Mouse (Mus musculus) ovary, postnatal 14 days (tissue): Measurements from ENCODE around the gene Nfam1.

Source experiments
- DNase-seq: peaks from one replicate; pipeline ENCODE4 v3.0.0; 2022; ENCODE audit warnings: low spot score

The Nfam1 gene

DNA sequence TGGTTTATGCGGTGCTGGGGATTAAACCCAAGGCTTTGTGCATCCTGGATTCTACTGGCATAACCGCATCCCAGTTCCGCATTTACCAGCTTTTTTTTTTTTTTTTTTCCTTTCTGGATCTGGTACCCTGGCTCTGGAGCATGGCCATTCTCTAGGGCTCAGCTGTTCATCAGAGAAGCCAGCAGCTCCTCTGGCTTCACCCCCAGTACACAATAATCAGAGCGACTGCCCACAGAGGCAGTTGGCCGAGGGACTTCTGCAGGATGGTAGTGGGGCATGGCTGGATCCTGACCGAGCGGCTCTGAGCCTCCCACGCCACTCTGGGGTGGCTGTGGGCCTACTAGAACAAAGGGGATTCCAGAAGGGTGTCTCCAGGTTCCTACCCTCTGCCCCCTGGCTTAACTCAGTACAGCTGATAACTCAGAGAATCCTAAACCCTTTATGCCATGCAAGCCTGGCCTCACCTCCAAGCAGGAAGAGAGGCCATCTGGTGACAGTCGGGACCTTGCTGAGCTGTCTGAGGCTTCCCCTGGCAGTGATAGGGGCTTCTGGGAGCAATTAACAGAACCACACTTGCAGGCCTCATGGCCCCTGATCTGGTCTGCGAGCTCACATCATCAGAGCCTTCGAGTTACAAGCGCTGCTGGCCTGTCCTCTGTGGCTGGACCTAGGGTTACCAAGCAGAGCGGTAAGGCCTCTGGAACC lies 40.9 kb downstream of the Nfam1 start:
- no peak for DNase-seq

GRCm38 (mm10) chr15:82989190-82989704 lies 43.9 kb downstream of the Nfam1 start:
- DNase-seq = no peak

- DNase-seq = peak; percentile 91
Measured at GRCm38 (mm10) chr15:82987732-82988112, 45.4 kb downstream of the Nfam1 start, which contains the start of gene Tcf20. Gene Tcf20 (minus strand): TSS chr15:82987872.

DNA sequence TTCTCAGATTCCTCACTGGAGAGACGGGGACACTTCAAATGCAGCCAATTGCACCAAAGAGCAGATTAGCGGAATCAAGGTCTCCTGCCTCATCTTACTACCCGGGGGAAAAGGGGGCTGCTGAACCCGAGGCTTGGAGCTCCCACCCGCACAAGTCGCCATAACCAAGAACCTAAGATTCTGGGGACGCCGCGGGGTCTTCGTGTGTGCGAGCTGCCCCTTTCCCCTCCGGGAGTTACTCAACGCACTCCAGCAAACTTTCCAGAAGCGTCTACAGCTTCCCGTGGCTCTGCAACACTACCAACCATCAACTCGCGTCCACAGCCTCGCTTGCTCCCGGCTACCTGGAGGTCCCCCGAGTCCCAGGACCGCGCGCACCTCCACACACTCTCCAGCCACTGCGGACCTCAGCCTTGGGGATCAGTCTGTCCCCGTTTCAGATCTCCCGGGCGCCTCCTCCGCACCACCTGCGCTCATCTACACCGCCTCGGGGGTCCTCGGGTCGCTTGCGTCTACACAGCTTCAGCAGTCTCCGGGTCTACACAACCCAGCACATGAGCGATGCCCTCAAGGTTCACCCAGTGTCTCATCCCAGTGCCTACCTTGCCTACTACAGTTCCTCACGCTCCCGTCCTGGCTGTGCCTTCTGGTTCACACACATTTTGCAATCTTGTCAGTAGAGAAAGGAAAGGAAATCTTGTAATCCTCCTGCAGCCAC lies 45.9 kb downstream of the Nfam1 start:
- no peak for DNase-seq

- no peak for DNase-seq
Measured at GRCm38 (mm10) chr15:82984574-82984973, 48.5 kb downstream of the Nfam1 start.

GRCm38 (mm10) chr15:82984097-82984496 lies 49.0 kb downstream of the Nfam1 start:
- DNase-seq = no peak

DNA sequence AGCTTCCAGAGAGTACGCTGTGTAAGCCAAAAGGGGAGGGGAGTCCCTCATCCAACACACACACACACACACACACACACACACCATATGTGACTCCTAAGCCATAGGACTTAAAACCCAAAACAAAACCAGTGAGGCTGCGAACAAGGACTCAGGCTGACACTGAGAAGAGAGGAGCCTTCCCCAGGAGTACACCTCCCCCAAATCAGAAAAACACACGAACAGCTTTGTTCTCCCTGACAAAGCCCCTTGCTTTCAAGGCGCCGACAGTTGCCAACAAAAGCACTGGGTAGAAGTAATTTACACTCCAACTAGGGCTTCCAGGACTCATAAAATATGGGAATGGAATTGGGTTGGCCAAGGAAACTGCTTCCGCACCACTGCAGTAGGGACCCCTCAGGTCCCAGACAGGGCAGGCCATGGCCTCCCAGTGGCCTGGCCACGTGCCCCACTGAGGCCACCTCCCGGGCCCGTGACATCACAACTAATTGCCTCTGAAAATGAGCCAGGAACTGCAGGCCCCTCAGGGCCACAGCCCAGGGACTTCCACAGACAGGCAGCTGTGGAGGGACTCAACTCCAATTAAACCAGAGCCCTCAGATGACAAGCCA lies 49.6 kb downstream of the Nfam1 start:
- DNase-seq = no peak

GRCm38 (mm10) chr15:82982724-82983415 lies 50.2 kb downstream of the Nfam1 start:
- no peak for DNase-seq

DNA sequence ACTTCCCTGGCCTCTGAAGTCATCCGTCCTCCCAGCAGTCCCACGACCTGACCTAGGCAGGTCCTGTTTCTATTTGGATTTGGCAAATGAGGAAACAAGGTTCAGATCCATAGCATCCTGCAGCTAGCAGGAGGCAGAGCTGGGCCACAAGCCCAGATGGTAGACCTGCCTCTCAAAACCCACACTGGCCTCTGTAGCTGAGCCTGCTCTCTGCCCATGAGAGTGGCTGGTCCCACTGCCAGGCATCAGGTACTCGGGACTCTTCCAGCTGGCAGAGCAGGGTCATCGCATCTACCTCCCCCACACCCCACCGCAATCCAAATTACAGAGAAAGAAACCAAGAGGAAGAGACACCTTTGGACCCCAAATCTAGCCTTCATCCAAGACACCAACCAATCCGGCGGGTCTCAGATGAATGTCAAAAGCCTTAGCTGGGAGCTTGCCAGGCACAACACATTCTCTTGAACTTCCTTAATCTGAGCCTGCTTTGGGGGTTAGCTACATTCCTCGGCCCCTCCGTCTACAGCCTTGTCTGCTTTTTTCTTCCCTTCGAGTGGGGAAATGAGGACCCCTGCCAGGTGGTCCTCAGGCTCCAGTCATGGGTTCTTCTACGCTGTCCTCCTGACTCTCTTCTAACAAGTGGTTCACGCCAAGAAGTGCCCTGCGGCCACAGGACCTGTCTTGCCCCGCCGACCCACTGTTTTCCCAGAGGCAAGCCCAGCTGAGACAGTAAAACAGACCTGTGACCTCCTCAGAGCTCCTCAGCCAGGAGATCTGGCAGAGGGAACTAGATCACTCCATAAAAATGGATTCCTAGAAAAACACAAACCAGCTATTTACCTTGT lies 51.2 kb downstream of the Nfam1 start:
- DNase-seq = no peak

DNA sequence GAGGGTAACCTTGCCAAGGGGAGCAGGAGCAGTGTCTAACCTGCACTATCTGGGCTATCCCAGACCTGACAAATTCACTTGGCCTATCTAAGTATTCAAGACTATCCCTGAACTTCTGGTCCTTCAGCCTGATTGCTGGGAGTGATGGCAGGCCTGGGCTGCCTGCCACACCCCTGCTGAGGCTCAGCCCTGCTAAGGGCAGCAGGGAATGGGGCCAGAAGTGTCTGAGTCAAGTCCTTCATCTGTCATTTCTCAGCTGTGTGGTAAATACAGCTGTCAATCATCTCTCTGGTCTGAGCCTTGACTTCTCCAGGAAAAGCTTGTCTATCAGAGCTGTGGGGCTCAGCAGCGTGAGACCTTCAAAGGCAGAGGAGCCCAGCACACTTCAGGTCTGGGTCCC lies 53.6 kb downstream of the Nfam1 start:
- DNase-seq = no peak

GRCm38 (mm10) chr15:82974471-82974870 lies 58.6 kb downstream of the Nfam1 start:
- no peak for DNase-seq

- DNase-seq = no peak
Measured at GRCm38 (mm10) chr15:82969206-82969721, 63.8 kb downstream of the Nfam1 start.

GRCm38 (mm10) chr15:82968449-82968848 lies 64.7 kb downstream of the Nfam1 start:
- DNase-seq = no peak

DNA sequence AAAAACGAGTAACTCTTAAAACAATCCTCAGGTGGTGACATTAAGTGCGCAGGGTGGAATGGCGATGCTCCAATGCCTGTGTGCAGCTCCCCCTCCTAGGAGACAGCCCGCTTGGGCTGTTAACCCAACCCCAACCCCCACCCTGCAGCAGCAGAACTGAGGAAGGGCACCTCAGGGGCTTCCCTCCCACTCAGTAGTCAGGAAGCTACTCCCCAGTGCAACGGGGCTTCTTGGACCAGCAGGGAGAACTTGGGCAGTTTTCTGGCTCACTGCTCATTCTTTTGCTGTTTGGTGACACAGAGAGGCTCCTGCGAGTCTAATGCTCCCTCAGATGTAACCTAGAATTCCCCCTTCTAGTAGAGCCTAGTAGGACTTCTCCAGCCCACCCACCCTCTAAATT lies 65.2 kb downstream of the Nfam1 start:
- DNase-seq = no peak

DNA sequence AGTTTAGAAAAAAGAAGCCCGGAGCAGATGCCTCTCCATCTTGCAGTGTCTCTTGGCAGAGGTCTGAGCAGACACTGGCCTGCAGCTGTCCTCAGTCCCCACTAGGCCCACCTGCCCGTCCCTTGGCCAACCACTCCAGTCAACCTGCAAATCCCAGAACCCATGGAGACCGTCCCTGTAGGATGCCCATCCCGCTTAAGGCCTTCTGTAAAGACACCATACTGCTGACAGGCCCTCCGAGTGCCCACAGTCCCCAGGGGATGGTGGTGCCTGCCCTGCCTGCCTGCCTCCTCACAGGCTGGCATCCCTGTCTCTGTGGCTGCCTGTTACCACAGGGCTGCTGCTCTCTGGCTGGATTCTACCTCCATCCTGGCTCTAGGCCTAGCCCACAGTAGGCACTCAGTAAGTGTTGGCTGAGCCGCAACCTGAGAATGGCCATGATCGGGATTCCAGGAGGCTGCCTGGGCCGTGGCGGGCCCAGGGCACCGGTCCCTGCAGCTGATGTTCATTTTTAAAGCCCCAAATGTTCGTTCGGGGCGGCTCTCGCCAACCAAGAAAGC lies 68.8 kb downstream of the Nfam1 start:
- no peak for DNase-seq

DNA sequence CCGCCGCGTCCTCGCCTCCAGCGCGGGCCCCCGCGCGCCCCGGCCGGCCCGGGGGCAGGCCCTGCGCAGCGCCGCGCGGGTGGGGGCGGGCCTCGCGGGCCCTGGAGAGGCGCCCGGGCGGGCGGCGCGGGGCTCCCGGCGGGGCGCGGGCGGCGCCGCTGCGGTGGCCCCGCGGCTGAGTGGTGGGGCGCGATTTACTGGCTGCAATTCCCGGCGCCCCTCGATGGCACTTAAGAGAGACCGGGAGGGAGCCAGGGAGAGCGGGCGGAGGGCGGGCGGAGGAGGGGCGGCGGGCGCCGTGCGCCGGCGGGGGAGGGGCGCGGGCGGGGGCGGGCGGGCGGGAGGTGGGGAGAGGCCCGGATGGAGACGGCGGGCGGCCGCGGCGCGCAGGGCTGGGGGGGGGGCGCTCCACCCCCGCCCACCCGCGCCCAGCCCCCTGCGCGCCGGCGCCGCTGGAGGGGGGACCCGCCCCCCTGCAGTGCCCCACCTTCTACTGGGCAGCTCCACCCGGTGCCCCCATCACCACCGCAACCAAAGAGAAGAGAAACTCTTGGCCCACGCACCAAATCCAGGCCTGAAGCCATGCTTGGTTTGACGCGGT lies 69.5 kb downstream of the Nfam1 start:
- DNase-seq = no peak

DNA sequence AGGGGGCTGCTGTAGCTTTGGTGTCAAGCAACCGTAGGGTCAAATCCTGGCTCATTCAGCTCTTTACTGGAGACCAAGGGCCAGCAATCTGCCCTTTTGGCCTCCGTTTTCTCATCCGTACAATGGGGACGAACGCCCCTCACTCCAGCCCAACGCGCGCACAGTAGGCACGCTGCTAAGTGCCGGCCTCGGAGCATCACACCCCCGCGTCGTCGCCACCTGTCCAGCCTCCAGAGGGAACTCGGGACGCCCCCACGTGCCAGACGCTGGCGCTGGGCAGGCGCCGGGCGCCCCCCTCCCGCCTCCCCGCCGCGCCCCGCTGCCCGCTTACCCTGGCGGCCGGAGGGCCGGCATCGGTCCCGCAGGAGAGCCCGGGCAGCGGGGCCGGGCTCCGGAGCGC lies 70.0 kb downstream of the Nfam1 start:
- no peak for DNase-seq

DNA sequence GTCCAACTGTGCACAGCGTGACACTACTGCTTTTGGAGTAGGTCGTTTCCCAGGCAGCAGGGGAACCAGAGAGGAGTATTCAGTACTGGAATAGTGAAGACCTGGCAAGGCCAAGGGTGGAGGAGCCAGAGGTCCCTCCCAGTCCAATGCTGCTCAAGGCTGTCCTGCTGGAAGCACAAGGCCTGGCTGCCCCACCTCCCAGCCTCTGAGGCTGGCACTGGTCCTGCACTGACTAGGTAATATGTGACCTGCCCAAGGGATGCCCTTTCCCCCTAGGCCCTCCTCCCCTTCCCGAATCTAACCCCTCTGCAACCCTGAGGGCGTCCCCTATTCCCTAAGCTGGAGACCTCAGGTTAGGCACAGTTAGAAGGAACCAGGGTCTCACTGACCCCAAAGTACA lies 70.6 kb downstream of the Nfam1 start:
- DNase-seq = no peak

DNA sequence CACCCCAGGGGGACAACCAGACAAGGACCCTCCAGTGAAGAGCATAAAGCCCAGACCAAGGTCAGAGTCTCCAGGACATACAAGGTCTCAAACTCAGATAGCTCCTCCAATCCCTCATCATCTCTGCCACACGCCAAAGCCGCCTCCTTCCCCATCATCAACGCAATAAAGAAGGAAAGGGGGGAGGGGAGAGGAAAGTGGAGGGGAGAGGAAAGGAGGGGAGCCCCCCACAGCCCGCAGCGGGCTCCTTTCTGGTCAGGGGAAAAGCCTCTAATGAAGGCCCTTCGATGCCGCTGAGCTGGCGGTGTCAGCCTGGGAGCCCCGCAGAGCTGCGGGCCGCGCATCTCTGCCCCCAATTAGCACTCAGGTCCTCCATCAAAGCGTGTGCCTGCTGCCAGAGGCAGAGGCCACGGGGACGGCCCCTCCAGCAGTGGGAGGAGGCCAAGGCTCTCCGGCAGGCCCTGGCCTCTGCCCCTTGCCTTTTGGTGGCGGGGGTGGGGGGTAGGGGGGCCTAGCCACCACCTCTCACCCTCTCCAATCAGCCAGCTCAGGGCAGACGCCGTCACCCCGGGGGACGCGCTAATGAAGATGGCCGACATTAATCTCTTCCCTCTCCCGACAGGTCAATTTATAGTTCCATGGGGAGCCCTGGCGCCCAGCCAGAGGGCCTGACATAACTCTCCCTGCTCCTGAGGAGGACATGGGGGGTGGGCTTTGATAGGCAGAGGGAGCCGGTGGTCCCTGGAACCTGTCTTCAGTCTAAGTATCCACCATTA lies 72.1 kb downstream of the Nfam1 start:
- DNase-seq = no peak

DNA sequence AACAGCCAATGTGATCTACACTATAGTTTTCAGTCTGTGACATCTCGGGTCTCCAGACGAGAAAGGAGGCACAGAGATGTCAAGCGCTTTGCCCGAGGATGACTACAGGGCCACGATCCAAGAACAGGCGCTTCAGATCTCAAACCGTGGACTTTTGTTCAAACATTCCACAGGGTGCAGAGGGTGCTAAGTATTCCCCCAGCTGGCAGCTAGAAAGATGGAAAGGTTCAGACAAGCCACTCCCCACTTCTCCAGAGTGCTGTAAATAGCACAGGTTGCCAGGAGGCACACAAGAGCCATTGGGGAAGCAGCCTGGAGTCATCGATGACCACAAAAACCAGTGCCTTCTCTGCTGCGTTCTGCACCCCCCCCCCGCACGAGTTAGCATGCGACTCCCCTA lies 74.0 kb downstream of the Nfam1 start:
- DNase-seq = no peak
